Mouse (Mus musculus) cerebellum, adult 9-11 months (tissue): ENCODE data around the gene Anapc4.
A peak's percentile ranks its signal among the peaks of the same experiment; 100 is the strongest.

Experiments
- DNase-seq: peaks from one replicate; pipeline ENCODE4 v3.0.0; 2022

The Anapc4 gene

GRCm38 (mm10) chr5:52833761-52834274, at the start of gene Anapc4:
TSS of gene Anapc4 (plus strand) at chr5:52834012.
- DNase-seq, result peak; percentile 99

- DNase-seq, result no peak
These were observed 47.1 kb upstream of the Anapc4 start for GRCm38 (mm10) chr5:52786556-52787322.

GRCm38 (mm10) chr5:52793230-52793629, 40.6 kb upstream of the Anapc4 start:
- DNase-seq, result no peak

GRCm38 (mm10) chr5:52794109-52794508, 39.7 kb upstream of the Anapc4 start:
- no peak for DNase-seq

GRCm38 (mm10) chr5:52799274-52799985, 34.4 kb upstream of the Anapc4 start:
- no peak for DNase-seq

GRCm38 (mm10) chr5:52805801-52806200, 28.0 kb upstream of the Anapc4 start:
- DNase-seq, result no peak

- no peak for DNase-seq
These were observed 27.5 kb upstream of the Anapc4 start for GRCm38 (mm10) chr5:52806349-52806748.

GRCm38 (mm10) chr5:52807030-52807429, 26.8 kb upstream of the Anapc4 start:
- no peak for DNase-seq

- DNase-seq, result no peak
These were observed 23.4 kb upstream of the Anapc4 start for GRCm38 (mm10) chr5:52810446-52810845.

GRCm38 (mm10) chr5:52811056-52811455, 22.8 kb upstream of the Anapc4 start:
- no peak for DNase-seq

GRCm38 (mm10) chr5:52812456-52812855, 21.4 kb upstream of the Anapc4 start:
- no peak for DNase-seq

GRCm38 (mm10) chr5:52813312-52813711, 20.5 kb upstream of the Anapc4 start:
- no peak for DNase-seq

GRCm38 (mm10) chr5:52818676-52819075, 15.1 kb upstream of the Anapc4 start:
- DNase-seq, result no peak

- peak; percentile 25 for DNase-seq
These were observed 12.1 kb upstream of the Anapc4 start for GRCm38 (mm10) chr5:52821691-52822090.

- DNase-seq, result no peak
These were observed 5.9 kb upstream of the Anapc4 start for GRCm38 (mm10) chr5:52827923-52828322.

GRCm38 (mm10) chr5:52833005-52833404, 807 bp upstream of the Anapc4 start:
- DNase-seq, result peak; percentile 44

- no peak for DNase-seq
These were observed 574 bp downstream of the Anapc4 start for GRCm38 (mm10) chr5:52834386-52834785.

GRCm38 (mm10) chr5:52844319-52844718, 10.5 kb downstream of the Anapc4 start:
- DNase-seq, result no peak

- DNase-seq, result no peak
These were observed 21.9 kb downstream of the Anapc4 start for GRCm38 (mm10) chr5:52855727-52856126.

GRCm38 (mm10) chr5:52864446-52864845, 30.6 kb downstream of the Anapc4 start:
- no peak for DNase-seq

- no peak for DNase-seq
These were observed 32.0 kb downstream of the Anapc4 start for GRCm38 (mm10) chr5:52865825-52866224.

- no peak for DNase-seq
These were observed 32.7 kb downstream of the Anapc4 start for GRCm38 (mm10) chr5:52866361-52867155.
